Mouse (Mus musculus): ENCODE measurements around the gene Fgd6.

Gene Fgd6

DNA sequence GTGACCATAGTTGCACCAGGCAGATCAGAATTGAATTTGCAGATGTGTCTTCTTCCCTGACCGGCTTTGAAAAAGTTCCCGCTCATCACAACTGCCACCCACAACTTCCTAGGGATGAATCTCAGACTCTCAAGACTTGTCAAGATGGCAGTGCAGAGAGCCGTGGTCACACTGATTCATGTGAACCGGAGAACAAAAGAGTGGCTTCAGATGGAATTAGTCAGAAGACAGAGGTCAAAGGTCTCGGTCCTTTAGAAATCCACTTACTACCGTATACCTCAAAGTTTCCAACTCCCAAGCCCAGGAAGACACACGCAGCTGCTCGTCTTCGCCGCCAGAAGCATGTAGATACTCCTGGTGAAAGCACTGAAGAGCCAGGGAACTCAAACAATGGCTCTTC is 8.1 kb downstream of the Fgd6 start:
- DNase-seq (ENCODE audit: low read depth in 2 of 2, low spot score in 2 of 2), result no peak

DNA sequence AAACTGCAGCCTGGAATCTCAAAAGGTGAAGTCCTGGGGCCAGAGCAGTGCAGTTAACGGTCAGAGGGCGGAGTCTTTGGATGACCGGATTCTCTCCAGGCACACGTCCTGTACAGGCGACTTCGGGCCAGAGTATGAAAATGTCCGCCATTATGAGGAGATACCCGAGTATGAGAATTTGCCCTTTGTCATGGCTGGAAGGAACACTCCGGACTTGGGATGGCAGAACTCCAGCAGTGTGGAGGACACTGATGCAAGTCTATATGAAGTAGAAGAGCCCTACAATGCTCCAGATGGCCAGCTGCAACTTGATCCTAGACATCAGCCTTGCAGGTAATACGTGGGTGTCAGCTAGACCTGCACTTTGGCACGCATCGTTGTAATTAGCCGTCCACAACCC is 9.5 kb downstream of the Fgd6 start:
- DNase-seq (ENCODE audit: low read depth in 2 of 2, low spot score in 2 of 2), result no peak

DNA sequence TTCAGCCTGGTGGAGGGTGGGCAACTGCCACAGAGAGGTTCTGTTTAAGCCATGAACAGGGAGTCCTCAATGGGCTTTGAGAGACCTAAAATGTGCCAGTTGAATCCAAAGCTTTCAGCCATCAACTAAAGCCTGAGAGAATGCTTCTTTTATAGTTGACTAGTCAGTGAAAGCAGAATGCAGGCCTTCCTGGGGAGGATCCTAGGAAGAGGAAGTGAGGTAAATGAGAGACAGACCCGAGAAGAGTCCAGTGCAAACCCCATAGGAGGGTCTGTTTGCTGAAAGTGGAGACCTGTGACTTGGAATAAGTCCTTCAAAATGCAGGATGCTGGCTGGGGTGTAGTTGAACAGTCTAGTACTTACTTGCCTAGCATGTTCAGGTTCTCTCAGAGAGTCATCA is 11.2 kb downstream of the Fgd6 start:
- DNase-seq (ENCODE audit: low read depth in 2 of 2, low spot score in 2 of 2), result no peak

DNA sequence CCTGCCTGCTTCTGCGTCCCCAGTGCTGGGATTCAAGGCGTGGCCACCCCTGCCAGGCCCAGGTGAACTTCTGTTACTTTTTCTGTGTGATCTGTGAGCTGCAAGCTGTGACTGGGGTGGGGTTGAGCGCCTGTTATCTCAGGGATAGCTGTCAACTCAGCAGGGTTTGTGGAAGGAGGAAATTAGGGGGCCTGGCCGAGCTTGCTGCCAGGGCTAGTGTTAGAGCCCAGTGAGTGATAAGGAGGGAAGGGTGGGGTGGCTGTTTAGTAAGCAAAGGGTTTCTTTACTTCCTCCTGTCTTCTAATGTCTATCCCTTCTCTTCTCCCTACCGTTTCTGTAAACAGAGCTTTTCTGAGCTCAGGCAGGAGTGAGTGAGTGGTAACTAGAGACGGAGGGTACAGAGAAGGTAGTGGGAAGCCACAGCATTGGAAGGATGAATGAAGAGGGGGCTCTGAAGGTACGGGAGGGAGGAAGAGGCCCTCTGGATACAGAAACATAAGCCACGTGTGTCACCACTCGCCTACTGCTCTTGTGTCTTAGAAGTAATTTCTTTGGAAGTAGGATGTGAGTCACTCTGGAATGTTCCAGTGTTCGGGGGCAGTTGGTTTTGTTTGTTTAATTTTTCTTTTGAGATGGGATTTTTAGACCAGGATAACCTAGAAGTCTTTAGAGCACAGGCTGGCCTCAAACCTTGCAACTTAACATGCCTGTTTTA is 12.2 kb downstream of the Fgd6 start:
- no peak for DNase-seq (ENCODE audit: low read depth in 2 of 2, low spot score in 2 of 2)

DNA sequence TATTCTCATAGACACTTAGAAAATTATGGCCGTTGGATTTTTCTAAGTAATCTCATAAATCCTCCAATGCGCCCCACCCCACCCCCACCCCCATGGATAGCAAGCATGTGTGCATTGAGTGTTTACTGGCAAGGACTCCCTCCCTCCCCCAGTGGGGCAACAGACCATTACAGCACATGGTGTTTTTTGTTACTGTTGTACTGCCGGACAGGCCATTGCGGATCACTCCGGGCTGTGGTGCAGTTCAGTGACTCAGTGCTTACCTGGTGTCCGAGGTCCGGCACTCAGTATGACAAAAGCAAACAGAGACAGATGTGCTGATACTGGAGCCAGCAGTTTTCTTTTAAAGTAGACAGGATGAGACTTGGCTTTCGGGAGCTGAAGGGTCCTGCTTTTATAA is 13.3 kb downstream of the Fgd6 start:
- DNase-seq (ENCODE audit: low read depth in 2 of 2, low spot score in 2 of 2), result no peak

DNA sequence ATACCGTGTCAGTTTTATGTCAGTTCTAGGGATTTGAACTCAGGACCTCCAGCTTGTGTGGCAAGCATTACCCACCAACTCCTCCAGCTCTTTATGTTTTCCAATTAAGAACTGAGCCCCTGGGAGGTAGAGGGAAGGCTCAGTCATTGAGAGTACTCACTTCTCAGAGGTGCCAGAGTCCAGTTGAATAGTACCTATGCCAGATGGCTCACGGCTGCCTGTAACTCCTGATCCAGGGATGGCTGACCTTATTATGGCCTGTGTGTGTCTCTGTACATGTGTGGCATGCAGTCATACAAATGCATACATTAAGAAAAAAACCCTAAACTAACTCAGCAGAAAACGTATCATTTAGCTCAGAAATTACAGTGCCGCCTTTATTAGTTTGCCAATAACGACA is 14.9 kb downstream of the Fgd6 start:
- no peak for DNase-seq (ENCODE audit: low read depth in 2 of 2, low spot score in 2 of 2)

DNA sequence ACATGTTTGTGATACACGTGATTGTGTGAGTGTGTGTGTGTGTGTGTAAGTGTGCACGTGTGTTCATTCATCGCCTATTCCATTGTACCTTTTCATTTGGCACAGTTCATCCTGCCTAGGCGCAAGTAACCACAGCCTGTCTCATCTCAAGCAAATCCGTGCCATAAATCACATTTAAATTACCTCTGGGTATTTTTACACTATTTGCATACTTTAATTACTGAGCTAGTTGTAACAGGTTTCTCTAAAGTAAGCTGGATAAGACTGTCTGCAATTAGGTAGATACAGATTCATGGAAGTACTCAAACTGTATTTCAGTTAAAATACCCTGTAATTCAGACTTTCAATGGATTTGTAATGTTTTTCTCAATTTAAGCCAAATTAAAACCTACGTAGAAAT is 20.7 kb downstream of the Fgd6 start:
- DNase-seq (ENCODE audit: low read depth in 2 of 2, low spot score in 2 of 2), result no peak

DNA sequence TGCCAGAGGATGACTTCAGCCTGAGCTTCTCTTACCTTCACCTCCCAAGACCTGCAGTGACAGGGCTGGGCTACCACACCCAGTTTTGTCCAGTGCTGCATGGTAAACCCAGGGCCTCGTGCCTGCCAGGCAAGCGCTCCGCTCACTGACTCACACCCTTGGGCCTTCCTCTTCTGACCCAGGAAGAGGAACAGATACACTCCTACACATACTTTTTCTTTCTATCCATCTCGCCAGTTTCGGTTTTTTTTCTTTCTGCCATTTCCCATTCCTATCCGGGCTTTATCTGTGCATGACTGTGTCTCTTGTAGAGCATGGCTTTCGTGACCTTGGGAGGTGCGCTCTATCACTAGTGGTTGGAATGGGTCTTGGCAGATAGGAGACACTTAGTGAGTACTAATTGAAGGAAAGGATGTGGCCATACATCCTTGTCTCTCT is 23.8 kb downstream of the Fgd6 start:
- no peak for DNase-seq (ENCODE audit: low read depth in 2 of 2, low spot score in 2 of 2)

DNA sequence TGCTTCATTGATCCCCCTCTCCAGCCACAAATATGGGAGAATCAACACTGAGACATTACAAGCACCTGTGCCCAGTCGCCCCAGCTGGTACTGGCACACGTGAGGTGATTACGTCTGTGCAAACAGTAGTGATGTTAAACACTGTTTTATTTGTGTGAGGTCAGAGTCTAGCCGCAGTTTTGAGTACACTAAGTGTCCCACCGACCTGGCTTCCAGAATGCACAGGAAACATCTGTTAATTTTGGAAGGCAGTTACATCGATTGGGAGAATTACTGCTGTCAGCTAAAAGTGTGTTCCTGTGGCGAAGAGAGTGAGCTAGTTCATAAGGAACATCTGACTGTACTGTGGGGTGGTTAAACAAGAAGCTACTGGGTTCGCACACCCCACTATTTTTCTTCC is 24.4 kb downstream of the Fgd6 start:
- DNase-seq (ENCODE audit: low read depth in 2 of 2, low spot score in 2 of 2), result no peak

DNA sequence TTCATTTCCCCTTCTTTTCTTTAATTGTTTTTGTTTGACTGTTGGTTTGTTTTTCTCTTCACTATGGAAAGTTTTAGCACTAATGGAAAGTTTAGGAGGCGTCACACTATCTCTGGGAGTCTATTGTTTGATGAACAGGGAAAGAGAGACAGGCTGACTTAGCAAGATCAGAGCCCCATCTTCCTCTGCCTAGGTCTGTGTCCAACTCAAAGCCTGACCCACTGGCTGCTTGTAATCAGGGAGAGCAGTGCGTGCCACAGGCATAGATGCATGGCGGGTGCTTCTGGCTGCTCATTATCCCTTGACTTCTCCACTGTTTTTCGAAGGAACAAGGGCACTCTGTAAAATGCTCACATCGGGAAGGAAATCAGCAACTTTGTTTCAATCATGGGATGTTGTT is 26.6 kb downstream of the Fgd6 start:
- DNase-seq (ENCODE audit: low read depth in 2 of 2, low spot score in 2 of 2), result no peak

DNA sequence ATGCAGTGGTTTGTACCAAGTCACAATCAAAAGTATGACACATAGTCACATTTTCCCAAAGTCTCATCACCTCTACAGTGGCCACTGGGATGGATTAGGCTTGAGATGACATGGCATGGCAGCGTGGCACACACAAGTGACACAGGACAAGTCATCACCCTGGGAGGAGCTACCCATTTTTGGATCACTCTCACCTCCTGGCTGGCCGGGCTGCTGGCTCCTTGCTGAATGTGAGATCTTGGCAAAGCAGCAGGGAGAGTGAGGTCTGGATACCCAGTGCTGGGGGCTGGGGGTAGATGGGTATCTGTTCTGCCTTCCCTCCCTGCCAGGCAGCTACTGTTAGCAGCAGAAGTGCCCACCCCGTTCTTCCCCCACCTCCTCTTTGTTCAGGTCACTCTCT is 31.1 kb downstream of the Fgd6 start:
- no peak for DNase-seq (ENCODE audit: low read depth in 2 of 2, low spot score in 2 of 2)

DNA sequence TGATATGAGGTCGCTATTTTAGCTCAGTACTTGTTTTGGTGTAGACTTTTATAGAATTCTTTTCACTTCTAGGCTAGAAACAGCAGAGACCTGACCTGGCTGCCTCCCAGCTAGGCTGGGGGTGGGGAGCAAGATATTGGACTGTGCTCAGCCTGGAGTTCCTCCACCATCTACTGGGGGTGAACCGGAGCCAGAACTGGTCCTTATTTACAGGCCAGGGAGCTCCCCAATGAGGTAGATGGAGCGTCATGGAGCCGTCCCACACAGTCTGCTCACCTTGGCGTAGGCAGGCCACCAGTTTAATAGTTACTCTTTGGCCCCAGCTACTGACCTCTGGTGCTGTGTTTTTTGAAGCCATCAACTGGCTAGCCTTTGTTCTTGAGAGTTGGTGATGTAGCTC is 32.9 kb downstream of the Fgd6 start:
- DNase-seq (ENCODE audit: low read depth in 2 of 2, low spot score in 2 of 2), result no peak

DNA sequence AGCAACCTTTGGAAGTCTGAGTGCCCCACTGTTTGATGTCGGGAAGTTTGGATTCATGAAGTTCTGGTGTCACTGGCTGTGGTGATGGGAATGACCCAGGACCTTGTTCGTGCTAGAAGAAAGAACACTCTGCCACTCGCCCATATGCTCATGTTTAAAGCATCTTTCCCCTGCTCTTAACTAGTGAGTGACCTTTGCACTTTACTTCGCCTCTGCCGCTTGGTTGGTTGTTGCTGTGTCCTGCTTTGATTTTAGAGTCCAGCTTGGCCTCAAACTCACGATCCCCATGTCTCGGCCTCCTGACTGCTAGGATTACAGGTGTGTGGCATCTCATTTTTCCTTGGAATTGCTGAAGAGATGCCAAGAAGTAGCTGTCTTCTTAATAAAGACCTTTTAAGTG is 35.8 kb downstream of the Fgd6 start:
- DNase-seq (ENCODE audit: low read depth in 2 of 2, low spot score in 2 of 2), result no peak

DNA sequence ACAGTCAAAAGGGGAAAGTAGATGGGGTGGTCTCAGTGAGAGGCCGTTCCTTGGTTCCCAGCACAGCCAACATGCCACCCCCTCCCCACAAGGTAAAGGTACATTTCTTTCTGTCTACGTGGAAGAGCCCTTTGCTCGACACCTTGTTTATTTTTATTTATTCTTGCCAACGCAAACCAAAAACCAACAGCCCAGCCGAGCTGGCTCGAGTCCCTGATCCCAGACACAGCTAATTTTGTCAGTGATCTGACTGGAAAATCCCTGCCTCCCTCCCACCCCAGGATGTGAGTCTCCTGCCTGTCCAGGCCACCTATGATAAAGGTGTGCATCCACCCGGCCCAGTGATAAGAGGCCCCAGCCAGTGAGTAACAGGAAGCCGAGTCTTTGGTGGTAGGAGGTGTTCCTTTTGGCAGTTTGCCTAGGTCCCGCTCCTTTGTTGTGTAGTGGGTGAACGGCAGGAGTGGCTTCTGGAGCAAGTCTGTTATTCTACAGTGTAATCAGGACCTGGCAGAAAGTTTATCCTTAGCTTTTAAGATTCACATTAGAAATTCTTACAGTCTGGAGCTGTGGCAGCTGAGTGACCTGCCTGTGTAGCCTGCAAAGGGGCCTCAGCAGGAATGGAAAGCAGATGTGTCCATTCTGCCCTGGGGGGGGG is 36.6 kb downstream of the Fgd6 start:
- DNase-seq (ENCODE audit: low read depth in 2 of 2, low spot score in 2 of 2), result no peak

DNA sequence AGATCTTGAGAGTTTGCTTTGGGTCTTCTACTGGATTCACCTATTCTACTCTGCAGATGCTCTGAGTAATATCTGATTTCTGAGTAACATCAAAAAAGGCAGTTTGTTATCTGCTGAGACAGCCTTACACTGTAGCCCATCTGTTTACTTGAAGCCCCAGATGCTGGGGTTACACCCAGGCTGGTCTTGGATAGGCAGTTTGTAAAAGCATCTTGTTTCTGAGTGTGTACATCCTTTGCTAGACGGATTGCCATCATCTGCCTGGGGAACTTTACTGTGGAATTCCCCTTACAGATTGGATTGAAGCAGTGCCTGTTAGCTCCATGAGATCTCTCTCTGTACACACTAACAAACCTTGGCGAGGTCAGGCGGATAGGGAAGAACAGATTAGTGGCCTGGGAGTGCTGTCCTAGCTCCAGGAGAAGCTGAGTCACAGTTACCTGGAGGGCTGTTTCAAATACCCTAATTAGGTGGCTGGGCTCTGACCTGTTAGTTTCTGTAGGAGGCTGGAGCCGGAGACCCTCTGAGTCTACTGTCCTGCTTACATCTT is 37.2 kb downstream of the Fgd6 start:
- no peak for DNase-seq (ENCODE audit: low read depth in 2 of 2, low spot score in 2 of 2)

DNA sequence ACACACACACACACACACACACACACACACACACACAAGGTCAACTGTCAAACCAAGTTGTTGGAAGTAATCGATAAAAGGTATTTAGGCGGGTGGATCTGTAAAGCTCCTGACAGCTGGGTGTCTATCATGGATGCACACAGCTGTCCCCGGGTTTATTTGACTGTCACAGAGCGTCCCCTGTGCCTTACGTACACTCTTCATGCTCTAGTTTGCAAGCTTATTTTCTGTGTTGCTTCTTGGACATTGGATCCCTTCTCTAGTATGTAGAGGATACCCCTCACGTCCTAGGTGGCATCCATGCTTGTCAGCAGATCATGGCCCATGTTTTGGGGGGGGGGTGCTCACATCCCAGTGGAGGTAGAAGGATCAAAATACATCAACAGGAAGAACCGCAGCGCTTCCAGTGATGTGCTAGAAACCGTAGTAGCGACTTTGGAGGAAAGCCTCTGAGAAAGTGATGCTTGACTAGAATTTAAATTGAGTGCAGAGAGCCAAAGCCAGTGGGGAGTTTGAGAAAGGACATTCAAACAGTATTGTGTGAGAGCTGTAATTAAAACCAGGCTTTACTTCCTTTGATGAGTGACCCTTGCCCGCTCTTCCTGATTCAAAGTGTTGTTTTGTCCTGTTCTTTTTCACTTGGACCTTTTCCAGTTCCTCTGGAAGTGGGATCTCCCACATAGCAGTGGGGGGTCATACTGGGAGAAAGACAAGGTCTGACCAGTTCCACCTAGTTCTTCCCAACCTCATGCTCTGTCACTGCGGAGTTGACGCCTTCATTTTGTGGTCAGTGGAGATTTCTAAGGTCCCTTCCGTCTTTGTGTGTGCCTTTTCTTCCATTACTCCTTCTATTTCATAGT is 41.4 kb downstream of the Fgd6 start:
- DNase-seq (ENCODE audit: low read depth in 2 of 2, low spot score in 2 of 2), result no peak

DNA sequence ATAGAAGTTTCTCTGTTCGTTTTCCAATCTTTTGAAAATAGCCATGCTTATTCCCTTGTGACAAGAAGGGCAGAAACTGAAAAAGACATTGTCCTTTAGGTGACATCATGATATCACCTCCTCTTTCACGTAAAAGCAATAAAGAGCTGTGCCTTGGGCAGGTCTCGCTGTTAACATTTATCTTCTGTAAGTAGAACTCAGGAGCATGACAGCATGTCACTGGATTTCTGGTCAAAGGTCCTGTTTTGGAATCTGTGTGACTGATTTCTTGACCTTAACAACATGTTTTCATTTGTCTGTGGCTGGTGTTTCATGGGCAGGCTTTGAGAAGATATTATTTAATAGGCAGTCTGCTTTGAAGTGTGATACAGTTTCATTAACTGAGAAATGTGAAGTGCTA is 44.9 kb downstream of the Fgd6 start:
- DNase-seq (ENCODE audit: low read depth in 2 of 2, low spot score in 2 of 2), result no peak

DNA sequence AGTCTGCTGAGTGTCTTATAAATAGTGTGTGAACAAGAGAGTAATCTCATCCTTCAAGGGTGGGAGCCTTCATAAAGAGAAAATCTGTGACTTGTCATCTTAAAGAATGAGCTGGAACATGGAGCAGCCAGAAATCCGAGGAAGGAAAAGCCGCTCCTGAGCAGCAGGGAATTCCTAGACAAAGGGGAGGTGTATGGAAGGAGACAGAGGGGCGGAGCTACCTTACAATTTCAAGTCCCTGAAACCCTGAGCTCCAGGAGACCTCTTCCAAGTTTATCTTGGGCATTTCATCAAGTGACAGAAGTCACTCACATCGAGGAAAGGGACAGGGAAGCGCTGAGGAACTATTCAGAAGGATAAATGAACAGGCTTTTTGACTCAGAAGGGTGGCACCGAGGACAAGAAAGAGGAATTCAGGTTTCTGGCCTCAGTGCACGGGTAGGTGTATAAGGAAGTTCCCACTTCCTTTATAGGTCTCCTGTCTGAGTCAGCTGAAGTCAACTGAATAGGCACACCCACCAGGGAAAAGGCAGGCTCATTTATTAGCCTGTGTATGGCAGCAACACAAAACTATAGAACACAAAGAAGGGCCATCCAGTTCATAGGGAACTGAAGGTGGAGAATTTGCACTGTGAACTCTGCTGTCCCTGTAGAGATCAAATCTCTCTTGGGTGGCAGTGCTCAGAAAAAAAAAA is 46.4 kb downstream of the Fgd6 start:
- no peak for DNase-seq (ENCODE audit: low read depth in 2 of 2, low spot score in 2 of 2)

DNA sequence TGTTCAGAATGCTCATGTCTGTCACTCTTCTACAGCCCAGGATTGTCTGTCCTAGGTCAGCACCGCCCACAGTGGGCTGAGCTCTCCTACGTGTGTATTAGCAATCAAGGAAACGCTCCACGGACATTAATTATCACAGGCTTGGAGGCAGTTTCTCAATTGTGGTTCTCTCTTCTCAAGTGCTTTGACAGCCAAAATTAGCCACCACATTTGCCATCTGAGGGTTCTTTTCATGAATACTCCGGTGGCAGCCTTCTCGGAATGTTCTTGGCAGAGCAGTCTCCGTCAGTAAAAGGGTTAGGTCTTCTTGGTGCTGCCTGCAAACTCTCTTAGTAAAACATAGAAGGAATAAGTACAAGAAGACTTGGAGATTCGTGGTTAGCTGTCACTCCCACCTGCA is 50.5 kb downstream of the Fgd6 start:
- DNase-seq (ENCODE audit: low read depth in 2 of 2, low spot score in 2 of 2), result no peak

DNA sequence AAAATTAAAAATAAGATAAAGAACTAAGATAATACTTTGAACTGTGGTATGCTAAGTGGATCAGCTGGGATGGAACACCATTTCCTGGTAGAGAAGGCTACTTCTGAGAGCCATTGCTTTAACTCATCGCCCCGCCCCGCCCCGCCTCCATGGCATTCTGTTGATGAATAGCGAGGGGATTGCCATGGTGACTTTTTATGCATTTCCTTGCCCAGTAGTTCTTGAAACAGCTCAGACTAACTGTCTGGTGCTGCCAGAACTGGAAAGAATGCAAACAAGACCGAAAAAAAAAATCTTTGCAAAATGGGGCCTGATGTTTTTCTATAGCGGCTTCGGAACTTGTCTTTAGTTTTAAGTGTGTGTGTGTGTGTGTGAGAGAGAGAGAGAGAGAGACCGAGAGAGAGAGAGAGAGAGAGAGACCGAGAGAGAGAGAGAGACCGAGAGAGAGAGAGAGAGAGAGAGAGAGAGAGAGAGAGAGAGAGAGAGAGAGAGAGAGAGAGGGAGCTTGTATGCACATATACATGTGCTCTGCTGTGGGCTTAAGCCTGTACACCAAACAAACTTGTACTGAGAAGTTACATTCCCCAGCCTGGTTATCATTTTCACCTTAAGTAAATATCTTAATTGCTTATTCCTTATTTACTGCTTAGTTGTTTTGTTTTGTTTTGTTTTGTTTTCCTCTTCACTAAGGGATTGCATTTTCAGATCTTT is 51.7 kb downstream of the Fgd6 start:
- DNase-seq (ENCODE audit: low read depth in 2 of 2, low spot score in 2 of 2), result no peak

DNA sequence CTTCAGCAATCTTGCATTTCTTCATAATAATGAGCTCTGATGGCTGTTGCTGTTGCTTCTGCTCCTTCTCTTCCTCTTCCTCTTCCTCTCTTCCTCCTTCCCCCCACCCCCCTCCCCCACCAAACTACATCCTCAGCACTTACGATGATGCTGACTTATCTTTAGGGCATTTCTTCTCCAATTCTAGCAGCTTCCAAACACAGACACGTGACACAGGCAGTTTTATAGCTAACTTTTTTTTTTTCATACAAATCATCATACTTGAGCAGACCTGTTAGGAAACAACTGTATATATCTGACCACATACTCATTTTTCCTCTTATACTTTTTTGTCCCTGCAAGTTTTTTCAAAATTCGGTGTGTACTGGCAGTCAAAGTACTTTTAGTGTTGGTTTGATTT is 54.2 kb downstream of the Fgd6 start:
- no peak for DNase-seq (ENCODE audit: low read depth in 2 of 2, low spot score in 2 of 2)
